Mouse (Mus musculus) forebrain, embryonic 12.5 days (tissue): Measurements from ENCODE around the gene Itga4. TPM values are rescaled to one million over a fixed set of nuclear protein-coding genes. Genes with fewer than 3 reads are reported as not detected.
A peak's percentile ranks its signal among the peaks of the same experiment; 100 is the strongest.

Experiments
- ATAC-seq: fragments of 200-750 bp; cut with Nextera tagmentation; 2 replicates; pipeline ENCODE4 v1.8.0; 2017; ENCODE audit warnings: moderate TSS enrichment; ENCODE audit not compliant: low FRiP score
- H3K27ac ChIP-seq: fragments of 300-500 bp; sonication (generic); 2 replicates; pipeline ENCODE4 v1.5.1; 2016; ENCODE audit warnings: mild to moderate bottlenecking
- H3K27me3 ChIP-seq: fragments of 300-500 bp; sonication (generic); 2 replicates; pipeline ENCODE4 v1.6.1; 2016; ENCODE audit warnings: mild to moderate bottlenecking
- H3K36me3 ChIP-seq: fragments of 300-500 bp; sonication (generic); replicated peaks from 2 replicates; pipeline ENCODE4 v1.6.1; 2016; ENCODE audit warnings: mild to moderate bottlenecking
- H3K4me1 ChIP-seq: fragments of 300-500 bp; sonication (generic); 2 replicates; pipeline ENCODE4 v1.6.1; 2016
- H3K4me2 ChIP-seq: fragments of 300-500 bp; sonication (generic); 2 replicates; pipeline ENCODE4 v1.6.1; 2016; ENCODE audit warnings: mild to moderate bottlenecking, moderate library complexity
- H3K4me3 ChIP-seq: fragments of 300-500 bp; sonication (generic); replicated peaks from 2 replicates; pipeline ENCODE4 v1.5.1; 2016; ENCODE audit warnings: mild to moderate bottlenecking
- H3K9ac ChIP-seq: fragments of 300-500 bp; sonication (generic); 2 replicates; pipeline ENCODE4 v1.6.1; 2016; ENCODE audit warnings: mild to moderate bottlenecking
- H3K9me3 ChIP-seq: fragments of 300-500 bp; sonication (generic); 2 replicates; pipeline ENCODE4 v1.6.1; 2016
- WGBS: fragments of 180-500 bp; shearing (Covaris S2); methylation state at CpG from one replicate; pipeline ENCODE4 v1.1.7; 2016; 5-methylcytosine and 5-hydroxymethylcytosine counted together
- polyA plus RNA-seq: library from polyadenylated mRNA; unstranded; fragments of >200 nt; fragmentation: Nextera tagmentation; extraction: Ambion mirVana; gene quantifications from 2 replicates; pipeline ENCODE4 v1.2.1, GENCODE M21; 2016

Gene Itga4
- 4.7 and 4.9 TPM in 2 replicates for polyA plus RNA-seq

DNA sequence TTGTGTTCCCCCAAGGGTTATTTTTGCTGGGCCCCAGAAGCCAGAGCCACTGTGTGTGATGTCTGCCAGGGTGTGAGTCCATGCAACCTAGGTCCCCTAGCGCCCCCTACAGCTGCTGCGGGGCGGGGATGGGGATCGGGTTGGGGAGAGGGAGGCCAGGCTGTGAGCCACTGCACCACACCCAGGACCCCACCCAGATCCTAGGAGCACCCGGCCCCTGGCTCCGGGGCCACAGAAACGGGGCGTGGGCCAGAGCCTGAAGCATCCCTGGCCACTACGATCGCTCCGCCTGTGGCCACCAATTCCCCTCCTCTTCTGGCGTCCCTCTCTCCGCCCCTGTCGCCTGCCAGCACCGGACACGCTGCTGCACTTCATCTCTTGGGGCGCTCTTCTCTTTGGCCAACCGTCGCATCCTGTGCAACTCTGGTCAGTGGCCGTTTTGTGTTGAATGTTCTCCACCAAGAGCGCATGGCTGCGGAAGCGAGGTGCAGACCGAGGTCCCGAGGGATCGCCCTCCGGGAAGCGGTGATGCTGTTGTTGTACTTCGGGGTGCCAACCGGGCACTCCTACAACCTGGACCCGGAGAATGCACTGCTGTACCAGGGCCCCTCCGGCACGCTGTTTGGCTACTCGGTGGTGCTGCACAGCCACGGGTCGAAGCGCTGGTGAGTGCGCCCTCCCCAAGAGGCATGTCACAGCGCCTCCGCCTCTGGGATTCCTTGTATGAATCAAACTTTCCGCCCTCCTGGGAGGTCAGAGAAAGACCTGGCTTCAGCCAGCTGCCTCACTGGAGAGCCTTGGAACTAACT lies at the start of gene Itga4:
Itga4 (plus strand) TSS at position 235 of the 809 bp plus-strand sequence.
- H3K9me3 ChIP-seq = no peaks in the 10 kb centered on the region
- H3K4me1 ChIP-seq = peaks cover 18% of the 10 kb centered on the region
- H3K4me2 ChIP-seq = peak within 1 kb of the TSS; percentile 91
- H3K4me3 ChIP-seq = peak within 1 kb of the TSS; percentile 50
- 0 out of 2 replicates have a peak within 1 kb of the TSS, but pooled peaks have one; percentile 15 for H3K27ac ChIP-seq
- H3K9ac ChIP-seq = peak within 1 kb of the TSS; percentile 52
- H3K27me3 ChIP-seq = peaks cover 24% of the 10 kb centered on the region
- no peaks in the 10 kb centered on the region for H3K36me3 ChIP-seq
- under 1% methylated on average over 41 of the region's 41 CpGs for WGBS
- ATAC-seq = peak; percentile 91

DNA sequence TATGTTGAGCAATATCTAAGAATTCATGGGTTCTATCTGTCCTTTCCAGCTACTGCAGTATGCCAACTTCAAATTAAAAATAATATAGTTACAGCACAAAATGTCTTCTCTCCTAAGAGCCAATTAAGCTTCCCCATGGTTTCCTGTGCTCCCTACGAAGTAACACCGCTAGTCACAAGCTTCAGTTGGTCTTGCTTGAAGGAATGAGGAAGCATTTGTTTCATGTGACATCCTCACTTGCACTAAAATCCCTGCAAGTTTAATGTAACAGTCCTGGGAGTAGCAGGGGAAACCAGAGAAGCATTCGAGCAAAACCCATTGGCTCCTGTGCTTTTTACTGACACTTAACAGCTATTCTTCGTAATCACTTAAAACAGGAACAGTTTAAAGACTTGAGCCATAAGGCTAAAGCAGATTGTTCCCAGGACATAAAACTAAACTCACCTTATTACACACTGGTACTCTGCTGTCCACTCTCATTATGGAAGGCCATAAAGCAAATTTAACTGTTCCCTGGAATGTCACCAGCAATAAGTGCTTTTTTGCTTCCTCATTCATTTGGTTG lies 49.0 kb upstream of the Itga4 start:
- no peak overlapping the region for H3K4me2 ChIP-seq
- 90% methylated on average over 4 of the region's 4 CpGs for WGBS
- no peak for ATAC-seq
- no peaks in the 10 kb centered on the region for H3K36me3 ChIP-seq
- no peaks in the 10 kb centered on the region for H3K4me1 ChIP-seq
- H3K9me3 ChIP-seq = no peaks in the 10 kb centered on the region
- H3K9ac ChIP-seq = no peak overlapping the region
- no peak overlapping the region for H3K27ac ChIP-seq
- H3K27me3 ChIP-seq = no peaks in the 10 kb centered on the region
- no peak overlapping the region for H3K4me3 ChIP-seq

DNA sequence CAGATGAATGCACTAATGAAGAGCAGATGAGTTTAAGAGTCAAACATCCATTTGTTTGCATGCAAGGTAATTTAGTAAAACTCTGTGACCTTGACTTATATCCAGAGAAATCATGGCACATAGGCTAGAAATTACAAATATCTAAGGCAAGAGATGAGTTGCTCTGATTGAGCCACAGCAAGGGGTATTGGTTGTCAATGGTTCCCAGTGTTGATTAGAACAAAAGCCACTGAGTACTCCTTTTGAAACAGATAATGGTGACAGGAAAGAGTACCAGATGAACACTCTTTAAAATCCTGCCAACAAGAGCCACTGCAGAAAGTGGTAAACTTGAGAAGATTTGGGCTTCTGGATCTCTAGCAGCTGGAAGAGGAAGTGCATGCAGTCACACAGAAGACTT lies 40.2 kb upstream of the Itga4 start:
- Histone ChIP-seq H3K4me1 (no peaks in the 10 kb centered on the region), H3K9me3 (no peaks in the 10 kb centered on the region), H3K36me3 (no peaks in the 10 kb centered on the region), H3K4me3 (no peak overlapping the region), H3K9ac (no peak overlapping the region), H3K27ac (no peak overlapping the region), H3K27me3 (no peaks in the 10 kb centered on the region), H3K4me2 (no peak overlapping the region)
- no peak for ATAC-seq

DNA sequence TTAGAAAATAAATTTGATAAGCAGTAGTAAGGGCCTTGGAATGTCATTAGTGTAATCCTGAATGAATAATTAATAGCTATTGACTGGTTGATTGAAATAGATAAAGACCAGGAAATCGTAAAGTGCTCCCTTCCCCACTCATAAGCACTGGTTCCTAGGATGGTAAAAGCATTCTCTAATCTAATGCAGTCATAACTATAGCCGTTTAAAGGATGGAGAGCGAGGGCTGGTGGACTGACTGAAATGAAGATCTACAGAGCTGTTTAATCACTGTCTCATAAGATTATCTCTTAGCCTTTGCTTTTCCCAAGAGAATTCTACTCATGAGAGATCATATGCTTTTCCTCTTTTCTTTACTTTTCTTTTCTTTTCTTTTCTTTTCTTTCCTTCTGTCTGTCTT lies 39.7 kb upstream of the Itga4 start:
- no peak overlapping the region for H3K9ac ChIP-seq
- no peaks in the 10 kb centered on the region for H3K27me3 ChIP-seq
- H3K36me3 ChIP-seq = no peaks in the 10 kb centered on the region
- no peak for ATAC-seq
- no peak overlapping the region for H3K4me2 ChIP-seq
- no peak overlapping the region for H3K4me3 ChIP-seq
- H3K4me1 ChIP-seq = no peaks in the 10 kb centered on the region
- no peaks in the 10 kb centered on the region for H3K9me3 ChIP-seq
- H3K27ac ChIP-seq = no peak overlapping the region
- WGBS = 80% methylated on average over 3 of the region's 3 CpGs

DNA sequence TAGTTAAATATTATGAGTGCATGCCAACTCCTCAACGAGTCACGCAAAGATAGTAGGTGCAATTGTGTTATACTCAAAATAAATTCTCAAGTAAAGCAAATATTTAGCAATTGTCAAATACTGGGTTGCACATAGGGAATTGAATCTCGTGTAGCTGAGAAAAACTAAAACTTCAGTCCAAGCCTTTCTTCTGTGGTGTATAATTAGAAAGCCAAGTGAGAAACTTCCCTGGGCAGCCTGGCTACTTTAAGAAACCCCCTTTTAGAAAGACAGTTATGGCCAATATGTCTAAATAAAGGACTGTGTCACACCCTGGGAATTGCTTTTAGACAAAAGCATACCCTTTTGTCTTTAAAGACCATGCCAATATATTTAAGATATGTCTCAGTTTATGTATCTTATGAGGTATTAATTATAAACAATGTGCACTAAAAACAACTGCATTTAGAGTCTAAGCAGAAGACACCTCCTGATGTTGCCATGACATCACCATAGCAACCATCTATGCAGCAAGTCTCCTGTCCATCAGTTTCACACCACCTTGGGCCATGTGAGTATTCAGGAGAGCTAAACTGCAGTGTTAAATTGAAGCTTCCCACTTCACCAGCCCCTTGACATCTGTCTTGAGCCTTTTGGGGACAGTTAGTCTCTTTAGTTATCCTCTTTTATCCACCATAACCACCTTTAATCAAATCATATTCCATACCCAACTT lies 30.4 kb upstream of the Itga4 start:
- Histone ChIP-seq H3K27me3 (no peaks in the 10 kb centered on the region), H3K9me3 (no peaks in the 10 kb centered on the region), H3K4me3 (no peak overlapping the region), H3K36me3 (no peaks in the 10 kb centered on the region), H3K4me2 (no peak overlapping the region), H3K9ac (no peak overlapping the region), H3K27ac (no peak overlapping the region), H3K4me1 (no peaks in the 10 kb centered on the region)
- 83% methylated on average over 3 of the region's 3 CpGs for WGBS
- no peak for ATAC-seq

DNA sequence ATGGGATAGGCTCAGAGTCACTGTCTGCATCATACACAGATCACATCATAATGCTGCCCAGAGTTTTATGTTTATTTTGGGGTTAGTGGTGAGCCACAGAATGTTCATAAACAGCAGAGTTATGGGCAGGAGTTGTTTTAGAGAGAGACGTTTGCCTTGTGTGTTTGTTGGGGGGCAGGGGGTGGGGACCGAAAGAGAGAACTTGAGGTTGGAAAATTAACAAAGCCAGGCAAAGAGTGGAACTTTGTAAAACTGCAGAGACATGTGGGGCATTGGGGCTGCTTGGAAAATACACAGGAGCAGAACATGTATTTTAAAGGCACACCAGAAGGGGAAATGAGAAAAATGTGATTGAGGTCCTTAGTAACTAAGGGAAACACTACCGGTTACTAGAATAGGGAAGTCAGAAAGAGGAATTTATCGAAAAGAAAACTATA lies 27.4 kb upstream of the Itga4 start:
- Histone ChIP-seq H3K4me2 (no peak overlapping the region), H3K9me3 (no peaks in the 10 kb centered on the region), H3K36me3 (no peaks in the 10 kb centered on the region), H3K4me3 (no peak overlapping the region), H3K9ac (no peak overlapping the region), H3K27ac (no peak overlapping the region), H3K4me1 (no peaks in the 10 kb centered on the region), H3K27me3 (no peaks in the 10 kb centered on the region)
- no peak for ATAC-seq
- 89% methylated on average over 4 of the region's 4 CpGs for WGBS

DNA sequence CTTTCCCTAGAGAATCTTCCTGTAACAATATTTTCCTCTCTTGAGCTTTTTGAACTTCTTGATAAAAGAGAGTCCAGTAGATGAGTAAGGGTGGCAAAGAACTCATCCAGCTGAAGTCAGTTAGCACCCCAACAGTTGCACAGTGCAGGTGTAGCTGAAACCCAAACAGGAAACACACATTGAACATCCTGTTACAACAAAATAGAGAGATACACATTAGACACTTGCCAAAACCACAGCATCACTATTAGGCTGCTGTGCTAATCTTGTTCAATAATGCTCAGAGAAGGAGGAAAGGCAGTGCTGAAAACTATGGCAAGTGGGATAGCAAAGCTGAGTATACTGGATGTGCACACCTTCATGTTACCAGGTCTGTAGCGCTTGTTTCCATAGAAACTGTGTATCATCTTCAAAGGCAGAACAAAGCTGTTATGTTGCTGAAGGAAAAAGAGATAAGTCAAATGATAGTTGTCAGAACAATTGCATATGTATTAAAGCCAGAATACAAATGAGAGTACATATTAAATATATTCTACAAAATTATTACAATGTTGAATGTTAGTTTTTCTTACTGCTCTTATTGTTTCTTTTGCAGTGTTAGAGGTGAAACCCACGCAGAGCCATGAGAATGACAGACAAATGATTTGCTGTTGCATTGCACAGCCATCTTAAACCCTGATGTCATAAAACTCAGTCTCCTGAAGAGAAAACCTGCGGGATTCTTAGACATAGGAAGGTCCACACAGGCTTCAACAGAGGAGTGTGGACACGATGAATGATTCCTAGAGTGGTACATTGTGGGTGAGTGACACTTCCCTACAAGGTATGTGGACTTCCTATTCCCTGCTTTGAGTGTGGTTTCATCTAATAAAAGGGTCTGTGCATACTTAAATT lies 23.9 kb upstream of the Itga4 start:
- ATAC-seq = no peak
- no peak overlapping the region for H3K27ac ChIP-seq
- 88% methylated on average over 4 of the region's 4 CpGs for WGBS

DNA sequence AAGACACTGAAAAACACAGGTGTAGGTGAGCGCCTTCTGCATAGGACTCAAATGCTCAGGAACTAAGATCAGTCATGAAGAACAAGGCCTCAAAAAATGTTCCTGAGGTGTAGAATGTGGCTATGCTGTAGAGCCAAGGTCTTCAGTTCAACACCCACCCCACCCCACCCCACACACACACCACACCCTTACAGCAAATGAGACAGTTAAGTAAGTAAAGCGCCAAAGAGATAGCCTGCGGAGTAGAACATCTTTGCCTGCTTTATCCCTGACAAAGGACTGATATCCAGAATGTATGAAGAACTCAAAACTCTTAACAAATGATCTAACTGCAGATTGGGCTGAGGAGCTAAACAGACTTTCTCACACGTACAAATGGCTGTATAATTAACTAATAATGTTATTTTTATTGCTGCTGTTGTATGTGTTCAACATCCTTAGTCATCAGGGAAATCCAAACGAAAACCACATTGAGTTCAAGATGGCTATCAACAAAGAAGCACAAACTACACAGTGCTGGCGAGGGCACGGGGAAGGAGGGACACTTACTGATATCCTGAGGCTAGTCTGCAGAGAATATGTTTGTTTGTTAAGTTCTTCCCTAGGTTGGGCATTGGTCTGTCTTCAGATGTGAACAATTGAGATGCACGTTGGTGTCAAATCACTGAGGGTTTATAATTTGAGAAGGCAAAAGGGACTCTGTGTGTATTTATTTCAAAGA lies 19.3 kb upstream of the Itga4 start:
- Histone ChIP-seq H3K4me1 (peaks cover 3% of the 10 kb centered on the region; the same call in 1 of the 2 replicates), H3K4me2 (no peak overlapping the region), H3K4me3 (no peak overlapping the region), H3K27me3 (no peaks in the 10 kb centered on the region), H3K9me3 (no peaks in the 10 kb centered on the region), H3K36me3 (no peaks in the 10 kb centered on the region), H3K27ac (no peak overlapping the region), H3K9ac (no peak overlapping the region)
- WGBS = 89% methylated on average over 8 of the region's 8 CpGs
- ATAC-seq = no peak

More for the DNA sequence above, 23.9 kb upstream of the Itga4 start:
- H3K4me3 ChIP-seq = no peak overlapping the region
- no peak overlapping the region for H3K9ac ChIP-seq
- H3K36me3 ChIP-seq = no peaks in the 10 kb centered on the region
- no peak overlapping the region for H3K4me2 ChIP-seq
- no peaks in the 10 kb centered on the region for H3K9me3 ChIP-seq
- H3K27me3 ChIP-seq = no peaks in the 10 kb centered on the region
- H3K4me1 ChIP-seq = no peaks in the 10 kb centered on the region

DNA sequence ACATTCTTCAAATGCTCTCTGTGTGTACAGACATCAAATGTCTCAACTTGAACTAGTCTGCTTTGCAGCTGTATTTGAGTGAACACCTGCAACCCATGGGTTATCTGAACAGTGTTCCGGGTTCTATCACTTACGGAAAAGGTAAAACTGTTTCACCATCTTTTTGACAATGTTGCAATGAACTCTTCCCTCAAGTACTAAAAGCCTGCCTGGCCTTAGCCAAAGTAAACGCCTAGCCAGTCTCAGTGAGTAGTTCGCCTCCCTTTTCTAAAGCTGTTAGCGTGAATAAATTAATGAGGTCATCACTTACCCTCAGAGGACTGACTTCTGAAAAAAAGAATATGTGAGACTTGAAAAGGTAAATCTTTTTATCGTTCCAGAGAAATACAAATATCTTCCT lies 18.0 kb upstream of the Itga4 start:
- Histone ChIP-seq H3K4me3 (no peak overlapping the region), H3K4me1 (peaks cover 11% of the 10 kb centered on the region), H3K9ac (no peak overlapping the region), H3K4me2 (no peak overlapping the region), H3K36me3 (no peaks in the 10 kb centered on the region), H3K27ac (no peak overlapping the region), H3K27me3 (no peaks in the 10 kb centered on the region), H3K9me3 (no peaks in the 10 kb centered on the region)
- ATAC-seq = no peak
- WGBS = 73% methylated on average over 6 of the region's 6 CpGs

DNA sequence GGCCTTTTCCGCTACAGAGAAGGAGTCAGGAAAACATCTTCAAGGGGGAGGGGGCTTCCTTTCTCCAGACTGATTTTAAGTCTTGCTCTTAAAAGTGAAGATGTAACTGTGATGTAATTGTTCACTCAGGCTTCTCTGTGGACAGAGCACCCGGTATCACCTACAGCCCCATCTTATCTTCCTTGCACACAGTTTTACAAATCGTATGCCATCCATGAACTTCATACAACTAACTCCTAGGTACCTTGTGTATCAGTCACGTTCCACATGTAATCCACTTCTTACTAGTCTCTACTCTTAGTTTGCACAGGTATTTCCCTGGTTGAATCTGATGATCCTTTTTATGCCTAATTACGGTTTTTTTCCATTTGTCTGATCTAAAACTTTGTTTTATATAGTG lies 10.9 kb upstream of the Itga4 start:
- ATAC-seq = no peak
- Histone ChIP-seq H3K4me1 (peaks cover 11% of the 10 kb centered on the region), H3K27ac (no peak overlapping the region), H3K4me3 (no peak overlapping the region), H3K4me2 (no peak overlapping the region), H3K9ac (no peak overlapping the region), H3K27me3 (no peaks in the 10 kb centered on the region), H3K36me3 (no peaks in the 10 kb centered on the region), H3K9me3 (no peaks in the 10 kb centered on the region)
- 84% methylated on average over 5 of the region's 5 CpGs for WGBS

DNA sequence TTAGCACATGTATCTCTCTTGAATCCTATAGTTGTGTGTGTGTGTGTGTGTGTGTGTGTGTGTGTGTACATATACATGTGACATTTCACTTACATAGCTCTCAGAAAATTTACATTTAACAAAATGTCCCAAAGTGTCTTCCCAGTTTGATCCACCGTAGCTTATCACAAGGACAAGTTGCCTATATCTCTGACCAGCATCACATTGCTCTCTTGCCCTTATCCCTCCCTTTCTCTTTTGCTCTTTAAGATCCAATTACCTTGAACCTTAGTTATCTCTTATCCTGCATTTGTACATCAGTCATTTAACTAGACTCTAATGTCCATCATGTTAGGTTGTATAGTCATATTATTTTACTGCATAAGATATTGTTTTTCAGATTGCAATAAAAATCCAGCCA lies 10.5 kb upstream of the Itga4 start:
- Histone ChIP-seq H3K27ac (no peak overlapping the region), H3K36me3 (no peaks in the 10 kb centered on the region), H3K4me1 (peaks cover 11% of the 10 kb centered on the region), H3K9me3 (no peaks in the 10 kb centered on the region), H3K9ac (no peak overlapping the region), H3K4me3 (no peak overlapping the region), H3K27me3 (no peaks in the 10 kb centered on the region), H3K4me2 (no peak overlapping the region)
- no peak for ATAC-seq
- 96% methylated on average over 1 of the region's 1 CpGs for WGBS
